Mouse (Mus musculus): ENCODE data around the gene Krt39. TPM values are rescaled to one million over a fixed set of nuclear protein-coding genes. Genes with fewer than 3 reads are reported as not detected.

The Krt39 gene
- total RNA-seq (2014; rRNA removed) (not detected in 2 replicates), polyA plus RNA-seq (2015; fragmentation: Nextera tagmentation; extraction: Ambion mirVana) (not detected in 2 replicates)

DNA sequence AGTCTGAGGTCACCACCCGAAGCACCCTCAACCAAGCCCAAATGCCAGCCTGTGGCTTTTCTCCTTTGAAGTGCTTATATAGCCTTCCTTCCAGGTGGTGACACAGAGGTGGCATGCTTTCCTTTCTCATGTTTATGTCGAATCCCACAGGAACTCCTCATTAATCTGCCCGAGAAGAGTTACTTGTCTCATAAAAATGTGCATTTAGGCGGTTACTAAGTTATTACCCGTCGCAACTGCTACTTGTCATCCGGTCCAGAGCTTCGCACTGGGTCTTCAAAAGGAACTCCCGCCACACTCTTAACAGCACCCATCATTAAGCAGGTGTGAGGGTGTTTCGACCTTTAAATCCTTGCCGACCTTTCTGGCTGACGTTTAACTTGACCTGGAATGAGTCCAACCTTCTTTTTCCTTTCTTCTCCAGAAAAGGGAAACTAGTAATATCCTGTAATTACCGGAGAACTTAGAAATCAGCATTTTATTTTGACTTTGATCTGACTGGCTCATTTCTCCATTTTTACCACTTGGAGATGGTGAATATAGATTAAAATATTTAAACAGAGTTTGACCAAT lies at the start of gene Krt39:
Krt39 (minus strand) TSS at position 51 of the 573 bp plus-strand sequence.
- Histone ChIP-seq H3K36me3 (ENCODE audit: insufficient read depth, low read length) (no peaks in the 10 kb centered on the region), H3K4me1 (ENCODE audit: insufficient read depth, low read length) (no peaks in the 10 kb centered on the region), H3K9me3 (ENCODE audit: low read length) (no peaks in the 10 kb centered on the region), H3K27me3 (ENCODE audit: insufficient read depth, low read length) (no peaks in the 10 kb centered on the region), H3K4me3 (ENCODE audit: low read length) (no peak within 1 kb of the TSS), H3K4me2 (ENCODE audit: low read depth, low read length) (no peak within 1 kb of the TSS), H3K27ac (no peak within 1 kb of the TSS), H3K9ac (replicated peaks; ENCODE audit: low read length) (no peak within 1 kb of the TSS)
- DNase-seq (ENCODE audit: low spot score) (no peak), ATAC-seq (no peak)
- TF ChIP-seq CTCF (IDR thresholded peaks at IDR 0.05; ENCODE audit: low read depth): no peak
- 85% methylated on average over 13 of the region's 13 CpGs for WGBS

- Histone ChIP-seq H3K9me3 (ENCODE audit: low read length) (no peaks in the 10 kb centered on the region), H3K27ac (no peak within 1 kb of the TSS), H3K36me3 (ENCODE audit: insufficient read depth, low read length) (no peaks in the 10 kb centered on the region), H3K27me3 (ENCODE audit: insufficient read depth, low read length) (no peaks in the 10 kb centered on the region), H3K9ac (replicated peaks; ENCODE audit: low read length) (no peak within 1 kb of the TSS), H3K4me2 (ENCODE audit: low read depth, low read length) (no peak within 1 kb of the TSS), H3K4me3 (ENCODE audit: low read length) (no peak within 1 kb of the TSS), H3K4me1 (ENCODE audit: insufficient read depth, low read length) (no peaks in the 10 kb centered on the region)
- ATAC-seq (no peak), DNase-seq (ENCODE audit: low spot score) (no peak)
- 95% methylated on average over 7 of the region's 7 CpGs for WGBS
- no peak for TF ChIP-seq CTCF (IDR thresholded peaks at IDR 0.05; ENCODE audit: low read depth)
Measured at GRCm38 (mm10) chr11:99566530-99566929, 45.4 kb upstream of the Krt39 start, which contains the start of gene Krtap3-1. Gene Krtap3-1, minus strand, starts transcription at chr11:99566630.

GRCm38 (mm10) chr11:99562580-99562979 lies 41.4 kb upstream of the Krt39 start:
- no peak overlapping the region for H3K4me2 ChIP-seq (ENCODE audit: low read depth, low read length)
- no peaks in the 10 kb centered on the region for H3K27me3 ChIP-seq (ENCODE audit: insufficient read depth, low read length)
- ATAC-seq (no peak), DNase-seq (ENCODE audit: low spot score) (no peak)
- H3K9ac ChIP-seq (replicated peaks; ENCODE audit: low read length): no peak overlapping the region
- no peak overlapping the region for H3K27ac ChIP-seq
- no peak overlapping the region for H3K4me3 ChIP-seq (ENCODE audit: low read length)
- no peaks in the 10 kb centered on the region for H3K36me3 ChIP-seq (ENCODE audit: insufficient read depth, low read length)
- H3K9me3 ChIP-seq (ENCODE audit: low read length): no peaks in the 10 kb centered on the region
- no peak for TF ChIP-seq CTCF (IDR thresholded peaks at IDR 0.05; ENCODE audit: low read depth)
- no peaks in the 10 kb centered on the region for H3K4me1 ChIP-seq (ENCODE audit: insufficient read depth, low read length)
- 83% methylated on average over 6 of the region's 6 CpGs for WGBS

DNA sequence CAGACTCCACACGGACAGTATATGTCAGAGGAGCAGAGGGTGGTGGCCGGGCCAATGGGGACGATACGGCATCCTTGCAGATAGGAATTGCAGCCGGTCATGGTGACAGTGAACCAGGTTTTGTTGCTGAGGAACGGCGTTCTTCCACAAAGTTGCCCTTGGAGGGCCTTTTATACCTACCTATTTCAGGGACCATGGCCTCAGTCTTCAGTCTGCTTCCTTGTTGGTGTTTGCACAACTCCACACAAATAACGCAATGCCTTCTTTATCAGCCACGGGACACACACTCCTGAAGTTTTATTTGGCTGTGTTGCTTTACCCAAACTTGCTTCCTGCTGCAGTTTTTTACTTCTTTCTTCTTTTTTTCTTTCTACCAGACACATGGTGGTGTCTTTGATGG lies 38.2 kb upstream of the Krt39 start, which contains the start of gene Gm11939:
Gm11939 (minus strand) TSS at position 101 of the 400 bp plus-strand sequence.
- Histone ChIP-seq H3K9ac (replicated peaks; ENCODE audit: low read length) (no peak within 1 kb of the TSS), H3K27me3 (ENCODE audit: insufficient read depth, low read length) (no peaks in the 10 kb centered on the region), H3K27ac (no peak within 1 kb of the TSS), H3K4me1 (ENCODE audit: insufficient read depth, low read length) (no peaks in the 10 kb centered on the region), H3K4me2 (ENCODE audit: low read depth, low read length) (no peak within 1 kb of the TSS), H3K4me3 (ENCODE audit: low read length) (no peak within 1 kb of the TSS), H3K9me3 (ENCODE audit: low read length) (no peaks in the 10 kb centered on the region), H3K36me3 (ENCODE audit: insufficient read depth, low read length) (no peaks in the 10 kb centered on the region)
- ATAC-seq: no peak
- WGBS: 90% methylated on average over 9 of the region's 9 CpGs
- no peak for TF ChIP-seq CTCF (IDR thresholded peaks at IDR 0.05; ENCODE audit: low read depth)
- DNase-seq (ENCODE audit: low spot score): no peak

GRCm38 (mm10) chr11:99557976-99558745 lies 37.0 kb upstream of the Krt39 start:
- TF ChIP-seq CTCF (IDR thresholded peaks at IDR 0.05; ENCODE audit: low read depth): no peak
- H3K27me3 ChIP-seq (ENCODE audit: insufficient read depth, low read length): no peaks in the 10 kb centered on the region
- H3K9me3 ChIP-seq (ENCODE audit: low read length): no peaks in the 10 kb centered on the region
- H3K4me3 ChIP-seq (ENCODE audit: low read length): no peak overlapping the region
- no peak overlapping the region for H3K9ac ChIP-seq (replicated peaks; ENCODE audit: low read length)
- H3K27ac ChIP-seq: no peak overlapping the region
- ATAC-seq (no peak), DNase-seq (ENCODE audit: low spot score) (no peak)
- no peaks in the 10 kb centered on the region for H3K4me1 ChIP-seq (ENCODE audit: insufficient read depth, low read length)
- H3K36me3 ChIP-seq (ENCODE audit: insufficient read depth, low read length): no peaks in the 10 kb centered on the region
- WGBS: 85% methylated on average over 3 of the region's 3 CpGs
- H3K4me2 ChIP-seq (ENCODE audit: low read depth, low read length): no peak overlapping the region

- no peaks in the 10 kb centered on the region for H3K4me1 ChIP-seq (ENCODE audit: insufficient read depth, low read length)
- no peak within 1 kb of the TSS for H3K4me3 ChIP-seq (ENCODE audit: low read length)
- H3K36me3 ChIP-seq (ENCODE audit: insufficient read depth, low read length): no peaks in the 10 kb centered on the region
- H3K27ac ChIP-seq: no peak within 1 kb of the TSS
- DNase-seq (ENCODE audit: low spot score) (no peak), ATAC-seq (no peak)
- H3K9me3 ChIP-seq (ENCODE audit: low read length): no peaks in the 10 kb centered on the region
- TF ChIP-seq CTCF (IDR thresholded peaks at IDR 0.05; ENCODE audit: low read depth): no peak
- WGBS: 77% methylated on average over 2 of the region's 2 CpGs
- no peak within 1 kb of the TSS for H3K9ac ChIP-seq (replicated peaks; ENCODE audit: low read length)
- no peaks in the 10 kb centered on the region for H3K27me3 ChIP-seq (ENCODE audit: insufficient read depth, low read length)
- H3K4me2 ChIP-seq (ENCODE audit: low read depth, low read length): no peak within 1 kb of the TSS
Measured at GRCm38 (mm10) chr11:99556753-99557152, 35.6 kb upstream of the Krt39 start, which contains the start of gene Krtap3-2. Gene Krtap3-2, minus strand, starts transcription at chr11:99556853.

DNA sequence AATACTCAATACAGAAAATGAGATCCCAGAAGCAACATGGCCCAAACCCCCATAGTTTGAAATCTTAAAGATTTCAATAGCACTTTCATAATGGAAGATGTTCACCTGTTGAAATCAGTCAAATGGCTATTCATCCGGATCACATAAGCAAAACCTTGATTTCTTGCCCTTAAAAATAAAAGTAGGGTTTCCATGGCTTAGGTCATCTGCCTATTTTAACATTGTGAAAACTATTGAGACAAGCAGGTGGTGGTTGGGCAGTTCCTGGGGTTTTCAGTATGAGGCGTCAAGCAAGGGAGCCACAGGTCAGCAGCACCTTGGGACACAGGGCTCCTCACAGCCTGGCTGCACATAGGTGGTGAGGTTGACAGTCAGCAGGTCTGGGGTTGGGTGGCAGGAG lies 35.1 kb upstream of the Krt39 start:
- H3K27ac ChIP-seq: no peak overlapping the region
- DNase-seq (ENCODE audit: low spot score): no peak
- no peak overlapping the region for H3K4me2 ChIP-seq (ENCODE audit: low read depth, low read length)
- H3K9ac ChIP-seq (replicated peaks; ENCODE audit: low read length): no peak overlapping the region
- no peaks in the 10 kb centered on the region for H3K27me3 ChIP-seq (ENCODE audit: insufficient read depth, low read length)
- 89% methylated on average over 2 of the region's 2 CpGs for WGBS
- no peak for TF ChIP-seq CTCF (IDR thresholded peaks at IDR 0.05; ENCODE audit: low read depth)
- H3K9me3 ChIP-seq (ENCODE audit: low read length): no peaks in the 10 kb centered on the region
- H3K4me3 ChIP-seq (ENCODE audit: low read length): no peak overlapping the region
- no peak for ATAC-seq
- no peaks in the 10 kb centered on the region for H3K36me3 ChIP-seq (ENCODE audit: insufficient read depth, low read length)
- H3K4me1 ChIP-seq (ENCODE audit: insufficient read depth, low read length): no peaks in the 10 kb centered on the region
